Comparison of ENCODE assay signal across 23 mouse cellular contexts in the genomic region with DNA sequence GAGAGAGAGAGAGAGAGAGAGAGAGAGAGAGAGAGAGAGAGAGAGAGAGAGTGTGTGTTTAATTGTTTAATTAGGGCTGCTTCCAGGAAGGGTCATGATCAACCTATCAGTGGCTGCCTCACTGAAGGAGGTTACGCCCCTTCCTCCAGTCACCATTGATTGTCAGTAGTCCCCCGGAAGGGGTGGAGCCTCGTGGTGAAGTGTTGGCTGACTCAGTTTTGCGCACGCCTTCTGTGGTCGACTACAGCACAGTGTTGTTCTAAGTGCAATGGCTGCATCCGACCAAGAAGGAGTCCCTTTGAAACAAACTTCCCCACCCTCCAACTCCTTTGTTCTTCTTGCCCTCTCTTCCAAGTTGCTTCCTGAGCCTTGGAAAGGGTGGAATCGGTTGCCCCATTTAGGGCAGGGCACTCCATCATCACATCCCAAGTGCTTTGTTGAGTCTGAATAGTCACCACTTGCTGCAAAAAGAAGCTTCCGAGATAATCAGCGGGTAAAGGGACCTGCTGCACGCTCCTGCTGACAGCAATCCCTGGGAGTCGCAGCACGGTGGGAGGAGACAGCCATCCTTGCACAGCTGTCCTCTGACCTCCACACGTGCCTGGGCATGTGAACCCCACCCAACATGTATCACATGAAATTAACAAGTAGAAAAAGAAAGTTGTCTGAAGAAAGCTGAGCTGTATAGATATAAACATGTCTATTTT.
DNase-seq lines count a peak whose midpoint lies in the region; ATAC-seq and TF ChIP-seq lines count a peak whose summit lies in the region.
"Had no signal": no experiment of that assay in that cellular context is flagged by ENCODE, and none has a peak within 500 bp of the region (broad histone marks: within the 10 kb centered on the region; RNA-seq: fewer than 3 reads in every experiment).

No protein-coding gene starts in this region.

- no peak for TF ChIP-seq EP300 in ES-Bruce4 (IDR thresholded peaks at IDR 0.05; ENCODE audit: insufficient read depth, low read depth, low read length)

- no peak overlapping the region for H3K9ac ChIP-seq in heart, embryonic 16.5 days (ENCODE audit: low read length)
- no peak overlapping the region for H3K9ac ChIP-seq in ES-Bruce4 (ENCODE audit: low read depth, poor library complexity, severe bottlenecking)
- H3K9ac ChIP-seq in hindbrain, embryonic 13.5 days, result no peak overlapping the region
- H3K9ac ChIP-seq: limb, embryonic 12.5 days; liver, embryonic 13.5 days; neural tube, embryonic 12.5 days had no signal

- H3K9me3 ChIP-seq in heart, embryonic 16.5 days (replicated peaks; ENCODE audit: control insufficient read depth, low read length), result no peaks in the 10 kb centered on the region
- H3K9me3 ChIP-seq in ES-Bruce4 (replicated peaks; ENCODE audit: control insufficient read depth, insufficient read depth, low read length, poor library complexity, severe bottlenecking), result no peaks in the 10 kb centered on the region
- no peaks in the 10 kb centered on the region for H3K9me3 ChIP-seq in hindbrain, embryonic 13.5 days
- H3K9me3 ChIP-seq: limb, embryonic 12.5 days; liver, embryonic 13.5 days; neural tube, embryonic 12.5 days had no signal

- 54% methylated on average over 14 of the region's 14 CpGs for WGBS in heart, embryonic 16.5 days
- 50% methylated on average over 14 of the region's 14 CpGs for WGBS in hindbrain, embryonic 13.5 days

- TF ChIP-seq POLR2A in ES-Bruce4 (IDR thresholded peaks at IDR 0.05; ENCODE audit: insufficient read depth, low read length), result no peak

- no peak overlapping the region for H3K27ac ChIP-seq in heart, embryonic 16.5 days (ENCODE audit: low read length)
- H3K27ac ChIP-seq in ES-Bruce4 (ENCODE audit: insufficient read depth, low read length), result 0 out of 2 replicates have a peak overlapping the region, but pooled peaks have one; percentile 38
- H3K27ac ChIP-seq in hindbrain, embryonic 13.5 days, result no peak overlapping the region
- H3K27ac ChIP-seq: gastrocnemius, adult 2 months; limb, embryonic 12.5 days; liver, embryonic 13.5 days; neural tube, embryonic 12.5 days had no signal

- H3K4me2 ChIP-seq in heart, embryonic 16.5 days (ENCODE audit: low read depth, low read length), result peak overlapping the region; percentile 22; the same call in 1 of the 2 replicates
- peak overlapping the region; percentile 15; the same call in 1 of the 2 replicates for H3K4me2 ChIP-seq in hindbrain, embryonic 13.5 days
- H3K4me2 ChIP-seq: limb, embryonic 12.5 days; liver, embryonic 13.5 days; neural tube, embryonic 12.5 days had no signal

- DNase-seq in embryo, embryonic 10.5 days (ENCODE audit: low spot score), result peak; percentile 9
- DNase-seq in embryo, embryonic 10 days (ENCODE audit: low spot score), result no peak
- DNase-seq in heart, adult 9 months (ENCODE audit: low spot score in 2 of 2), result no peak
- DNase-seq in cerebellum, postnatal 14 days, result no peak
- DNase-seq in kidney, postnatal 14 days, result no peak
- DNase-seq: adrenal gland, postnatal 14 days; cerebellum, adult 11-12 months; gastrocnemius, adult 2 months; kidney, adult 18-20 months; kidney, postnatal 25 days; liver, embryonic 13.5 days; right cerebral cortex, postnatal 4 days; thymus, adult 18-20 months had no signal

- H3K4me3 ChIP-seq in heart, embryonic 16.5 days (ENCODE audit: low read length), result no peak overlapping the region
- H3K4me3 ChIP-seq in ES-Bruce4 (ENCODE audit: low read depth, low read length), result no peak overlapping the region
- no peak overlapping the region for H3K4me3 ChIP-seq in hindbrain, embryonic 13.5 days
- H3K4me3 ChIP-seq: gastrocnemius, adult 2 months; limb, embryonic 12.5 days; liver, embryonic 13.5 days; megakaryocyte, embryonic 14.5 days; neural tube, embryonic 12.5 days had no signal

- no peaks in the 10 kb centered on the region for H3K27me3 ChIP-seq in heart, embryonic 16.5 days (ENCODE audit: control insufficient read depth, insufficient read depth, low read length)
- H3K27me3 ChIP-seq in ES-Bruce4 (ENCODE audit: control insufficient read depth, insufficient read depth, low read length, poor library complexity, severe bottlenecking), result no peaks in the 10 kb centered on the region
- H3K27me3 ChIP-seq in hindbrain, embryonic 13.5 days, result no peaks in the 10 kb centered on the region
- H3K27me3 ChIP-seq: limb, embryonic 12.5 days; liver, embryonic 13.5 days; megakaryocyte, embryonic 14.5 days; neural tube, embryonic 12.5 days had no signal

- no peak for TF ChIP-seq CTCF in ES-Bruce4 (IDR thresholded peaks at IDR 0.05; ENCODE audit: low read depth, low read length)

- ATAC-seq in heart, embryonic 16.5 days (replicated peaks; ENCODE audit: extremely low read depth, insufficient read depth, low FRiP score), result no peak; the same call in 1 of the 2 replicates
- no peak for ATAC-seq in hindbrain, embryonic 13.5 days (ENCODE audit: low FRiP score)
- ATAC-seq: activated CD4-positive, CD25-positive, alpha-beta regulatory T cell, adult 4 months; CD4-positive, CD25-positive, alpha-beta regulatory T cell, adult 4 months; lung, postnatal 0 days; midbrain, embryonic 16.5 days had no signal

- no peaks in the 10 kb centered on the region for H3K4me1 ChIP-seq in heart, embryonic 16.5 days (ENCODE audit: control insufficient read depth, insufficient read depth, low read length)
- peaks cover 3% of the 10 kb centered on the region for H3K4me1 ChIP-seq in ES-Bruce4 (ENCODE audit: control insufficient read depth, insufficient read depth, low read length)
- no peaks in the 10 kb centered on the region for H3K4me1 ChIP-seq in hindbrain, embryonic 13.5 days (replicated peaks)
- H3K4me1 ChIP-seq: limb, embryonic 12.5 days; liver, embryonic 13.5 days; megakaryocyte, embryonic 14.5 days; neural tube, embryonic 12.5 days had no signal

- peaks cover 18% of the 10 kb centered on the region for H3K36me3 ChIP-seq in heart, embryonic 16.5 days (ENCODE audit: control insufficient read depth, insufficient read depth)
- no peaks in the 10 kb centered on the region for H3K36me3 ChIP-seq in ES-Bruce4 (ENCODE audit: control insufficient read depth, insufficient read depth, low read length, poor library complexity, severe bottlenecking)
- H3K36me3 ChIP-seq in hindbrain, embryonic 13.5 days, result no peaks in the 10 kb centered on the region
- H3K36me3 ChIP-seq: limb, embryonic 12.5 days; liver, embryonic 13.5 days; neural tube, embryonic 12.5 days had no signal
